Mouse (Mus musculus): ENCODE data around the gene Cntn6.

DNA sequence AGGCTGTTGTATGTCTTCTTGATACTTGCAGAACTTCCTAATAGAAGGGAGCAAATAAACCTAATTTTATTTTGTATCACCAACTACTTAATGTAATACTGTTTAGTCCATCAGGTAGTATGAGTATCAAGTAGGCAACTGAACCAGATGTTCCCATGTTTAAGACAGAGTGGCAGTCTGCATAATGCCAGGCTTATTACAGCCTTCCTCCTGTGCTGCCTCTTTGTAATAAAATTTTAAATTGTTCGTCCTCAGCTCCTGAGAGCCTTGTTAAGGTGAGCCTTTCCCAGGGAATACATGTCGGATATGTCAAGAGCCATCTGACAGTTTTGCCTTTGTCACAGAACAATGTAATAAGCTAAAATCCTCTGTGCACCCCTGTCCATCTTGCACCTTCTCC lies 294.9 kb downstream of the Cntn6 start:
- TF ChIP-seq ZNF384 (IDR thresholded peaks at IDR 0.05; ENCODE audit: low read depth, low read length) (no peak), MAFK (IDR thresholded peaks at IDR 0.05; ENCODE audit: insufficient read depth, low read depth, low read length) (no peak), CHD2 (IDR thresholded peaks at IDR 0.05; ENCODE audit: low read depth, low read length) (no peak), ZC3H11A (IDR thresholded peaks at IDR 0.05; ENCODE audit: borderline replicate concordance, low read depth, low read length) (no peak)

All from ES-E14 (cell line).